Mouse (Mus musculus): ENCODE measurements around the gene Olfr317. TPM values are rescaled to one million over a fixed set of nuclear protein-coding genes. Genes with fewer than 3 reads are reported as not detected.
"Not testable (repeated sequence)": the region's sequence is repeated elsewhere in the genome, so short reads cannot be mapped to it uniquely, and the experiment has no call there.

Gene Olfr317
- polyA plus RNA-seq (2015; fragmentation: Nextera tagmentation; extraction: Ambion mirVana): not detected in 2 replicates

DNA sequence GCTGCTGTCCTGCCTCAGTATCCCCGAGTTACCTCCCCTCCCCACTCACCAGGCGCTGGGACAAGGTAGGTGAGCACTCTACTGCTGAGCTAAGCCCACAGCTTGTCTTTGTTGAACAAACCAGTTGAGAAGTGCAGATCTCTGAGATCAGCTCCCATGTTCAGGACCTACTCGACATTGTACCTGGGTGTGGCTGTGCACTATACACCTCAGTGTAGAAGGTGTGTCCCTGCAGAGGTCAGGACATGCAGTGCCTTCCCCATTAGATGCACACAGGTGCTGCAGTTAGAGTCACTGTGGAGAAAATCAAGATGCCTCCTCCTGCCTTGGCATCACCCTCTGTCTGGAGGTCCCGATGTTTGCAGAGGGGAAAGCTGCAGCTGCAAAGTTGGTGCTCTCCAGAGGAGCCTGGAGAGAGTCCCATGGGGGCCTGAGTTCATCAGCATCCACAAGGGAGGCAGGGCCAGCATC, at the start of gene Olfr317:
Gene Olfr317 (minus strand): TSS at position 421 of the 471 bp plus-strand sequence.
- H3K27me3 ChIP-seq (ENCODE audit: control insufficient read depth, insufficient read depth, low read depth, low read length): no peaks in the 10 kb centered on the region
- no peak within 1 kb of the TSS for H3K4me3 ChIP-seq (ENCODE audit: low read depth, low read length)
- H3K9ac ChIP-seq (ENCODE audit: low read depth, low read length): no peak within 1 kb of the TSS
- no peak within 1 kb of the TSS for H3K4me2 ChIP-seq (ENCODE audit: low read depth, low read length)
- no peaks in the 10 kb centered on the region for H3K4me1 ChIP-seq (ENCODE audit: control insufficient read depth, low read depth, low read length)
- H3K36me3 ChIP-seq (ENCODE audit: control insufficient read depth, insufficient read depth): no peaks in the 10 kb centered on the region
- H3K9me3 ChIP-seq (replicated peaks; ENCODE audit: control insufficient read depth, low read length): no peaks in the 10 kb centered on the region
- H3K27ac ChIP-seq (ENCODE audit: low read length): no peak within 1 kb of the TSS
- 53% methylated on average over 4 of the region's 4 CpGs for WGBS (ENCODE audit: insufficient replicate concordance)
- no peak for ATAC-seq (ENCODE audit: low read depth)

GRCm38 (mm10) chr11:58788346-58788745, 49.3 kb upstream of the Olfr317 start:
- no peaks in the 10 kb centered on the region for H3K9me3 ChIP-seq (replicated peaks; ENCODE audit: control insufficient read depth, low read length)
- no peak overlapping the region for H3K4me3 ChIP-seq (ENCODE audit: low read depth, low read length)
- no peak overlapping the region for H3K4me2 ChIP-seq (ENCODE audit: low read depth, low read length)
- no peaks in the 10 kb centered on the region for H3K4me1 ChIP-seq (ENCODE audit: control insufficient read depth, low read depth, low read length)
- no peak overlapping the region for H3K9ac ChIP-seq (ENCODE audit: low read depth, low read length)
- 46% methylated on average over 8 of the region's 8 CpGs for WGBS (ENCODE audit: insufficient replicate concordance)
- H3K36me3 ChIP-seq (ENCODE audit: control insufficient read depth, insufficient read depth): no peaks in the 10 kb centered on the region
- ATAC-seq (ENCODE audit: low read depth): no peak
- H3K27ac ChIP-seq (ENCODE audit: low read length): no peak overlapping the region
- no peaks in the 10 kb centered on the region for H3K27me3 ChIP-seq (ENCODE audit: control insufficient read depth, insufficient read depth, low read depth, low read length)

GRCm38 (mm10) chr11:58787651-58788050, 48.6 kb upstream of the Olfr317 start:
- Histone ChIP-seq H3K4me2 (ENCODE audit: low read depth, low read length) (no peak overlapping the region), H3K27me3 (ENCODE audit: control insufficient read depth, insufficient read depth, low read depth, low read length) (no peaks in the 10 kb centered on the region), H3K4me3 (ENCODE audit: low read depth, low read length) (no peak overlapping the region), H3K9ac (ENCODE audit: low read depth, low read length) (no peak overlapping the region), H3K27ac (ENCODE audit: low read length) (no peak overlapping the region), H3K4me1 (ENCODE audit: control insufficient read depth, low read depth, low read length) (no peaks in the 10 kb centered on the region), H3K9me3 (replicated peaks; ENCODE audit: control insufficient read depth, low read length) (no peaks in the 10 kb centered on the region), H3K36me3 (ENCODE audit: control insufficient read depth, insufficient read depth) (no peaks in the 10 kb centered on the region)
- no peak for ATAC-seq (ENCODE audit: low read depth)
- 64% methylated on average over 10 of the region's 10 CpGs for WGBS (ENCODE audit: insufficient replicate concordance)

- no peak overlapping the region for H3K9ac ChIP-seq (ENCODE audit: low read depth, low read length)
- WGBS (ENCODE audit: insufficient replicate concordance): 81% methylated on average over 2 of the region's 2 CpGs
- H3K4me1 ChIP-seq (ENCODE audit: control insufficient read depth, low read depth, low read length): no peaks in the 10 kb centered on the region
- H3K27me3 ChIP-seq (ENCODE audit: control insufficient read depth, insufficient read depth, low read depth, low read length): no peaks in the 10 kb centered on the region
- ATAC-seq (ENCODE audit: low read depth): no peak
- H3K4me2 ChIP-seq (ENCODE audit: low read depth, low read length): no peak overlapping the region
- no peak overlapping the region for H3K27ac ChIP-seq (ENCODE audit: low read length)
- H3K36me3 ChIP-seq (ENCODE audit: control insufficient read depth, insufficient read depth): no peaks in the 10 kb centered on the region
- no peaks in the 10 kb centered on the region for H3K9me3 ChIP-seq (replicated peaks; ENCODE audit: control insufficient read depth, low read length)
- H3K4me3 ChIP-seq (ENCODE audit: low read depth, low read length): no peak overlapping the region
These were observed 45.2 kb upstream of the Olfr317 start for GRCm38 (mm10) chr11:58784182-58784581.

DNA sequence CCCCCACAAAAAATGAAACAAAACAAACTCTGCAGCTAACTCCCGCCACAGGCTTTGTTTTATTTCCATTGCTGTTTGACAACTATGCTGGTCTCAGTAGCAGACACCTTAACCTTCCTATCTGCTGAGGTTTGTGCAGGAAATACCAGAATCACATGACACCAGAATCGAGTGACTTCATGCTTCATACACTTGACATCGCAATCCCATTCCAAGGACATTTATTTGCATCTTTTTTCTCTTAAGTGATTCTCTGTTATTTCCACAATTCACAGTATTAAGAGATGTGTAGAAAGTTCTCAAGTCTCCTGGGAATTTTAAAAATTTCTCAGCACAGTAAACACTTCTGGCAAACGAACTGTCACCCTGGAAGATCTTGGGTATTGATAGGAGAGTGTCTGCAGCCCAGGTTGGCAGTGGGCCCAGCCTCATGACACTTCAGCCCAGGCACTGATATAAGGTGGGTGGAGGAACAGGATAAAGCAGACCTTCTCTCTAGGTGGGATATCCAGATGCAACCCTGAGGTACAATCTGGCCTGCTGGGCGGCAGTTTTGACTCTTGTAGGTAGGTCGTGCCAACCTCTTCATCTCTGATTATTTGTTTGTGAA, 43.6 kb upstream of the Olfr317 start, which contains the start of gene Olfr314:
Gene Olfr314 (plus strand): TSS at position 473 of the 610 bp plus-strand sequence.
- no peaks in the 10 kb centered on the region for H3K27me3 ChIP-seq (ENCODE audit: control insufficient read depth, insufficient read depth, low read depth, low read length)
- 51% methylated on average over 6 of the region's 6 CpGs for WGBS (ENCODE audit: insufficient replicate concordance)
- H3K9me3 ChIP-seq (replicated peaks; ENCODE audit: control insufficient read depth, low read length): no peaks in the 10 kb centered on the region
- H3K4me2 ChIP-seq (ENCODE audit: low read depth, low read length): no peak within 1 kb of the TSS
- no peak within 1 kb of the TSS for H3K9ac ChIP-seq (ENCODE audit: low read depth, low read length)
- no peak for ATAC-seq (ENCODE audit: low read depth)
- H3K27ac ChIP-seq (ENCODE audit: low read length): no peak within 1 kb of the TSS
- H3K4me1 ChIP-seq (ENCODE audit: control insufficient read depth, low read depth, low read length): no peaks in the 10 kb centered on the region
- H3K36me3 ChIP-seq (ENCODE audit: control insufficient read depth, insufficient read depth): no peaks in the 10 kb centered on the region
- H3K4me3 ChIP-seq (ENCODE audit: low read depth, low read length): no peak within 1 kb of the TSS

DNA sequence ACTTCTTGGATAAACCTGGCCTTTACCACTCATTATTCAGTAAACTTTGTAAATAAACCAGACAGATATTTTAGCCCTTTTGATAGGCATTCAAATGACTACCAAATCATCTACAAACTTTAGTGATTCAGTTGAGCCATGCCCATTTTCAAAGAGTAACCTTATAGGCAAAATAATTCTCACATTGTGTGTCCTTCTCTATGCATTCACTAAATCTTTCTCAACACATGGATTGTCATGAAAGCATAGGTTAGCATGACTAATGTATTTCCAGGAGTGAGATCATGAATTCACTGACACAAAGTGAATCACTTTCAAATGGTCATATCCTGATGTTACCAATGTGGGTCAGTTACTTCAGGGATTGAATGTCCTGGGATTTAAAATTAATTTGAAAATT, 33.9 kb upstream of the Olfr317 start, which contains the start of gene Olfr315:
Gene Olfr315 (plus strand): TSS at position 301 of the 400 bp plus-strand sequence.
- Histone ChIP-seq H3K4me1 (ENCODE audit: control insufficient read depth, low read depth, low read length) (no peaks in the 10 kb centered on the region), H3K27ac (ENCODE audit: low read length) (no peak within 1 kb of the TSS), H3K27me3 (ENCODE audit: control insufficient read depth, insufficient read depth, low read depth, low read length) (no peaks in the 10 kb centered on the region), H3K4me2 (ENCODE audit: low read depth, low read length) (no peak within 1 kb of the TSS), H3K36me3 (ENCODE audit: control insufficient read depth, insufficient read depth) (no peaks in the 10 kb centered on the region), H3K9ac (ENCODE audit: low read depth, low read length) (no peak within 1 kb of the TSS), H3K4me3 (ENCODE audit: low read depth, low read length) (no peak within 1 kb of the TSS), H3K9me3 (replicated peaks; ENCODE audit: control insufficient read depth, low read length) (no peaks in the 10 kb centered on the region)
- no peak for ATAC-seq (ENCODE audit: low read depth)

- no peak within 1 kb of the TSS for H3K4me3 ChIP-seq (ENCODE audit: low read depth, low read length)
- no peaks in the 10 kb centered on the region for H3K4me1 ChIP-seq (ENCODE audit: control insufficient read depth, low read depth, low read length)
- ATAC-seq (ENCODE audit: low read depth): no peak
- 60% methylated on average over 2 of the region's 2 CpGs for WGBS (ENCODE audit: insufficient replicate concordance)
- no peak within 1 kb of the TSS for H3K9ac ChIP-seq (ENCODE audit: low read depth, low read length)
- no peaks in the 10 kb centered on the region for H3K27me3 ChIP-seq (ENCODE audit: control insufficient read depth, insufficient read depth, low read depth, low read length)
- H3K36me3 ChIP-seq (ENCODE audit: control insufficient read depth, insufficient read depth): no peaks in the 10 kb centered on the region
- H3K27ac ChIP-seq (ENCODE audit: low read length): no peak within 1 kb of the TSS
- H3K4me2 ChIP-seq (ENCODE audit: low read depth, low read length): no peak within 1 kb of the TSS
- no peaks in the 10 kb centered on the region for H3K9me3 ChIP-seq (replicated peaks; ENCODE audit: control insufficient read depth, low read length)
These were observed 13.4 kb upstream of the Olfr317 start, which contains the start of gene Olfr316 for GRCm38 (mm10) chr11:58752434-58752833. Gene Olfr316, plus strand, starts transcription at chr11:58752734.

- WGBS (ENCODE audit: insufficient replicate concordance): 73% methylated on average over 16 of the region's 18 CpGs
These were observed 12.1 kb upstream of the Olfr317 start for GRCm38 (mm10) chr11:58751096-58751495.

DNA sequence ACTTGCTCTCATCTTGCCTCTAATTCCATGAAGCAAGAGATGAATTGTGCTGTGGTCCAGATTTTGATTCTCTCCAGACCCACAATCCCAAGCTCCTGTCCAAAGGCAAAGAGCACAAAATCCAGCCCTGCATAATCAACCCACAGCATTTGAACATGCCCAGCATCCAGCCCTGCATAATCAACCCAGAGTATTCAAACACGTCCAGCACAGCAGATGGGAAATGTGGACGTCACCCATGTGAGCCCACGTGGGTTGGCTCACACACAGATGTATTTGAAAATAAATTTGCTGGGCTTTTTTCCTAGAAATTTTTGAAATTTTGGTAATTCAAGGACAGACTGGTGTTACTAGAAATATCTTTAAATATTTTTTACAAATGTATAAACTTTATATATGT, 5.6 kb downstream of the Olfr317 start:
- 50% methylated on average over 3 of the region's 3 CpGs for WGBS (ENCODE audit: insufficient replicate concordance)
- H3K9ac ChIP-seq (ENCODE audit: low read depth, low read length): no peak overlapping the region
- no peaks in the 10 kb centered on the region for H3K36me3 ChIP-seq (ENCODE audit: control insufficient read depth, insufficient read depth)
- H3K4me2 ChIP-seq (ENCODE audit: low read depth, low read length): no peak overlapping the region
- ATAC-seq (ENCODE audit: low read depth): no peak
- no peaks in the 10 kb centered on the region for H3K27me3 ChIP-seq (ENCODE audit: control insufficient read depth, insufficient read depth, low read depth, low read length)
- H3K4me1 ChIP-seq (ENCODE audit: control insufficient read depth, low read depth, low read length): no peaks in the 10 kb centered on the region
- H3K4me3 ChIP-seq (ENCODE audit: low read depth, low read length): no peak overlapping the region
- no peaks in the 10 kb centered on the region for H3K9me3 ChIP-seq (replicated peaks; ENCODE audit: control insufficient read depth, low read length)
- H3K27ac ChIP-seq (ENCODE audit: low read length): no peak overlapping the region

More at GRCm38 (mm10) chr11:58751096-58751495, 12.1 kb upstream of the Olfr317 start:
- ATAC-seq (ENCODE audit: low read depth); H3K4me2 ChIP-seq (ENCODE audit: low read depth, low read length); H3K36me3 ChIP-seq (ENCODE audit: control insufficient read depth, insufficient read depth); H3K9ac ChIP-seq (ENCODE audit: low read depth, low read length); H3K9me3 ChIP-seq (replicated peaks; ENCODE audit: control insufficient read depth, low read length); H3K27me3 ChIP-seq (ENCODE audit: control insufficient read depth, insufficient read depth, low read depth, low read length); H3K4me1 ChIP-seq (ENCODE audit: control insufficient read depth, low read depth, low read length); H3K4me3 ChIP-seq (ENCODE audit: low read depth, low read length); H3K27ac ChIP-seq (ENCODE audit: low read length): not testable (repeated sequence)

Measured in liver, embryonic 16.5 days (tissue).